In genomic region chr14:86293371-86293770, GRCm38 (mm10) we compare ENCODE assay signal across 18 mouse cellular contexts.
A peak's percentile ranks its signal among the peaks of the same experiment; 100 is the strongest.
DNase-seq lines count a peak whose midpoint lies in the region; ATAC-seq lines count a peak whose summit lies in the region.
"Had no signal": no experiment of that assay in that cellular context is flagged by ENCODE, and none has a peak within 500 bp of the region (broad histone marks: within the 10 kb centered on the region; RNA-seq: fewer than 3 reads in every experiment).

No protein-coding gene starts in this region.

- H3K4me1 ChIP-seq in kidney, embryonic 15.5 days, result 0 out of 2 replicates have a peak, but pooled peaks cover 5% of the 10 kb centered on the region
- H3K4me1 ChIP-seq in midbrain, embryonic 10.5 days, result no peaks in the 10 kb centered on the region
- H3K4me1 ChIP-seq: embryonic facial prominence, embryonic 15.5 days; liver, embryonic 12.5 days had no signal

- H3K4me2 ChIP-seq in kidney, embryonic 15.5 days, result no peak overlapping the region
- H3K4me2 ChIP-seq: embryonic facial prominence, embryonic 15.5 days; liver, embryonic 12.5 days; midbrain, embryonic 11.5 days had no signal

- H3K4me3 ChIP-seq in kidney, embryonic 15.5 days (replicated peaks), result no peak overlapping the region
- no peak overlapping the region for H3K4me3 ChIP-seq in midbrain, embryonic 10.5 days
- H3K4me3 ChIP-seq: embryonic facial prominence, embryonic 15.5 days; gastrocnemius, adult 2 months; heart, adult 2 months; liver, embryonic 12.5 days had no signal

- H3K9ac ChIP-seq in kidney, embryonic 15.5 days, result no peak overlapping the region
- H3K9ac ChIP-seq: embryonic facial prominence, embryonic 15.5 days; liver, embryonic 12.5 days had no signal

- H3K27me3 ChIP-seq in kidney, embryonic 15.5 days, result no peaks in the 10 kb centered on the region
- H3K27me3 ChIP-seq in midbrain, embryonic 10.5 days (ENCODE audit: low read depth, poor library complexity, severe bottlenecking), result no peaks in the 10 kb centered on the region
- H3K27me3 ChIP-seq: embryonic facial prominence, embryonic 15.5 days; liver, embryonic 12.5 days had no signal

- 63% methylated on average over 3 of the region's 3 CpGs for WGBS in kidney, embryonic 15.5 days
- WGBS in midbrain, embryonic 10.5 days, result 85% methylated on average over 3 of the region's 3 CpGs

- no peaks in the 10 kb centered on the region for H3K9me3 ChIP-seq in kidney, embryonic 15.5 days (replicated peaks)
- H3K9me3 ChIP-seq in midbrain, embryonic 10.5 days (replicated peaks), result no peaks in the 10 kb centered on the region
- H3K9me3 ChIP-seq: embryonic facial prominence, embryonic 15.5 days; liver, embryonic 12.5 days had no signal

- no peak overlapping the region for H3K27ac ChIP-seq in kidney, embryonic 15.5 days
- no peak overlapping the region for H3K27ac ChIP-seq in midbrain, embryonic 10.5 days (replicated peaks)
- H3K27ac ChIP-seq: embryonic facial prominence, embryonic 15.5 days; gastrocnemius, adult 2 months; heart, adult 2 months; liver, embryonic 12.5 days; stomach, postnatal 0 days had no signal

- peak; percentile 14 for DNase-seq in gastrocnemius, postnatal 14 days
- no peak for DNase-seq in gastrocnemius, postnatal 36 days
- peak; percentile 30 for DNase-seq in kidney, postnatal 14 days
- peak; percentile 9 for DNase-seq in lung, postnatal 10 days
- DNase-seq in lung, postnatal 14 days, result no peak
- DNase-seq in midbrain, embryonic 10.5 days (ENCODE audit: low spot score), result no peak
- DNase-seq: adrenal gland, postnatal 14 days; cerebellum, adult 11 months; gastrocnemius, adult 2 months; heart, adult 2 months; lung, adult 2 months; right cerebral cortex, postnatal 4 days had no signal

- intact Hi-C loops in gastrocnemius, postnatal 14 days (cut with DNase I; ENCODE audit: low total_unique reads), result no loop called here
- intact Hi-C loops in gastrocnemius, postnatal 36 days (cut with DNase I), result no loop called here

- ATAC-seq in kidney, embryonic 15.5 days (replicated peaks; ENCODE audit: low FRiP score), result no peak
- ATAC-seq: inflammation-experienced regulatory T-cells, adult 6 months; liver, embryonic 12.5 days had no signal

- H3K36me3 ChIP-seq in kidney, embryonic 15.5 days, result no peaks in the 10 kb centered on the region
- H3K36me3 ChIP-seq in midbrain, embryonic 10.5 days, result no peaks in the 10 kb centered on the region
- H3K36me3 ChIP-seq: embryonic facial prominence, embryonic 15.5 days; liver, embryonic 12.5 days had no signal

Comparison
In these comparisons a context has a peak if more than half of its experiments do, and no peak if none do; other contexts are left out.
1. DNase-seq: peak in gastrocnemius, postnatal 14 days (single experiment), kidney, postnatal 14 days (single experiment) and lung, postnatal 10 days (single experiment); none in gastrocnemius, postnatal 36 days (0 of 2), lung, postnatal 14 days (single experiment) and midbrain, embryonic 10.5 days (single experiment).